In genomic region chr5:147315432-147316075, GRCm38 (mm10) we compare ENCODE assay signal across 18 mouse cellular contexts. TPM values are rescaled to one million over a fixed set of nuclear protein-coding genes. Genes with fewer than 3 reads are reported as not detected.
A peak's percentile ranks its signal among the peaks of the same experiment; 100 is the strongest.
DNase-seq lines count a peak whose midpoint lies in the region; ATAC-seq and TF ChIP-seq lines count a peak whose summit lies in the region.
"Had no signal": no experiment of that assay in that cellular context is flagged by ENCODE, and none has a peak within 500 bp of the region (broad histone marks: within the 10 kb centered on the region; RNA-seq: fewer than 3 reads in every experiment).

No protein-coding gene starts in this region.

- ATAC-seq in heart, embryonic 12.5 days (ENCODE audit: insufficient number of reproducible peaks, low FRiP score), result no peak
- ATAC-seq in kidney, postnatal 0 days (replicated peaks; ENCODE audit: low FRiP score, low read depth), result no peak
- ATAC-seq in intestine, embryonic 16.5 days, result peak; percentile 67
- no peak for ATAC-seq in megakaryocyte progenitor cell, adult 5-6 weeks (replicated peaks; ENCODE audit: poor library complexity)
- ATAC-seq: CD4-positive, CD25-positive, alpha-beta regulatory T cell, adult 4 months had no signal

- H3K4me1 ChIP-seq in heart, embryonic 12.5 days (replicated peaks), result peaks cover 10% of the 10 kb centered on the region
- H3K4me1 ChIP-seq in kidney, postnatal 0 days (replicated peaks; ENCODE audit: insufficient read depth, low read length), result no peaks in the 10 kb centered on the region
- peaks cover 0 to 4% of the 10 kb centered on the region in 2 experiments; a peak in 1 of 4 replicates for H3K4me1 ChIP-seq in ES-E14 (ENCODE audit: control insufficient read depth in 2 of 2, insufficient read depth in 2 of 2, low read length in 2 of 2, poor library complexity in 1 of 2)
- H3K4me1 ChIP-seq in intestine, embryonic 16.5 days (ENCODE audit: control insufficient read depth, insufficient read depth, low read length), result peaks cover 3% of the 10 kb centered on the region; the same call in 1 of the 2 replicates

- H3K27ac ChIP-seq in heart, embryonic 12.5 days (ENCODE audit: poor library complexity, severe bottlenecking), result no peak overlapping the region
- H3K27ac ChIP-seq in kidney, postnatal 0 days, result no peak overlapping the region
- H3K27ac ChIP-seq in ES-E14 (ENCODE audit: insufficient read depth, low read depth, low read length, poor library complexity, severe bottlenecking), result no peak overlapping the region
- H3K27ac ChIP-seq in intestine, embryonic 16.5 days (ENCODE audit: low read length), result peak overlapping the region; percentile 95
- H3K27ac ChIP-seq: forebrain, embryonic 10.5 days; limb, embryonic 15.5 days had no signal

- no peaks in the 10 kb centered on the region for H3K36me3 ChIP-seq in heart, embryonic 12.5 days
- no peaks in the 10 kb centered on the region for H3K36me3 ChIP-seq in kidney, postnatal 0 days (ENCODE audit: insufficient read depth, low read length)
- no peaks in the 10 kb centered on the region for H3K36me3 ChIP-seq in ES-E14 (ENCODE audit: control insufficient read depth, insufficient read depth, low read length, poor library complexity, severe bottlenecking)
- no peaks in the 10 kb centered on the region for H3K36me3 ChIP-seq in intestine, embryonic 16.5 days (ENCODE audit: control insufficient read depth, insufficient read depth, low read length)
- H3K36me3 ChIP-seq: forebrain, embryonic 10.5 days; limb, embryonic 15.5 days had no signal

- H3K4me3 ChIP-seq in heart, embryonic 12.5 days, result peak overlapping the region; percentile 26
- 0 out of 2 replicates have a peak overlapping the region, but pooled peaks have one; percentile 1 for H3K4me3 ChIP-seq in kidney, postnatal 0 days (replicated peaks; ENCODE audit: low read depth, low read length)
- peak overlapping the region; percentile 23 to 38; a peak in 2 of 4 replicates for H3K4me3 ChIP-seq in ES-E14 (ENCODE audit: insufficient read depth in 1 of 2, low read depth in 1 of 2, low read length in 2 of 2, poor library complexity in 1 of 2, severe bottlenecking in 1 of 2)
- peak overlapping the region; percentile 57 for H3K4me3 ChIP-seq in intestine, embryonic 16.5 days (ENCODE audit: low read length)
- H3K4me3 ChIP-seq: forebrain, embryonic 10.5 days; limb, embryonic 15.5 days had no signal

- in situ Hi-C loops in ES-E14 (cut with MboI; ENCODE audit: low sequenced_read_pairs in 2 of 2, unreplicated experiment in 2 of 2), result loop anchor here (5.0 to 10.0 kb wide), 4 partner anchors 38 to 403 kb away; no protein-coding TSS in a partner anchor

- no peaks in the 10 kb centered on the region for H3K9me3 ChIP-seq in heart, embryonic 12.5 days (replicated peaks)
- no peaks in the 10 kb centered on the region for H3K9me3 ChIP-seq in kidney, postnatal 0 days (replicated peaks; ENCODE audit: low read length)
- no peaks in the 10 kb centered on the region for H3K9me3 ChIP-seq in ES-E14 (ENCODE audit: control insufficient read depth, insufficient read depth, low read depth, low read length)
- H3K9me3 ChIP-seq in intestine, embryonic 16.5 days (ENCODE audit: control insufficient read depth, low read length), result no peaks in the 10 kb centered on the region
- H3K9me3 ChIP-seq: forebrain, embryonic 10.5 days; limb, embryonic 15.5 days had no signal

- no peak for TF ChIP-seq CTCF in kidney, postnatal 0 days (IDR thresholded peaks at IDR 0.05; ENCODE audit: low read depth)

- no peak for DNase-seq in heart, adult 18-20 months
- DNase-seq in kidney, postnatal 0 days (ENCODE audit: low spot score), result no peak
- no peak for DNase-seq in kidney, adult 8-10 months
- no peak for DNase-seq in ES-E14 (ENCODE audit: low read depth, low spot score)
- DNase-seq: kidney, adult 2 months; layer of hippocampus, postnatal 36 days; thymus, postnatal 25 days had no signal

- peak overlapping the region; percentile 52 for H3K4me2 ChIP-seq in heart, embryonic 12.5 days
- no peak overlapping the region for H3K4me2 ChIP-seq in kidney, postnatal 0 days (ENCODE audit: low read length)
- peak overlapping the region; percentile 70 for H3K4me2 ChIP-seq in intestine, embryonic 16.5 days (ENCODE audit: low read depth, low read length)
- H3K4me2 ChIP-seq: limb, embryonic 15.5 days had no signal

- WGBS in heart, embryonic 12.5 days, result under 1% methylated on average over 25 of the region's 25 CpGs
- WGBS in kidney, postnatal 0 days, result 1% methylated on average over 25 of the region's 25 CpGs
- WGBS in intestine, embryonic 16.5 days, result 1% methylated on average over 25 of the region's 25 CpGs

- peaks cover 91% of the 10 kb centered on the region for H3K27me3 ChIP-seq in heart, embryonic 12.5 days (replicated peaks)
- peaks cover 78% of the 10 kb centered on the region for H3K27me3 ChIP-seq in kidney, postnatal 0 days (ENCODE audit: insufficient read depth, low read length)
- H3K27me3 ChIP-seq in intestine, embryonic 16.5 days (replicated peaks; ENCODE audit: control insufficient read depth, insufficient read depth, low read length), result peaks cover 36% of the 10 kb centered on the region

- no peak overlapping the region for H3K9ac ChIP-seq in heart, embryonic 12.5 days
- H3K9ac ChIP-seq in kidney, postnatal 0 days (ENCODE audit: low read depth, low read length), result no peak overlapping the region
- H3K9ac ChIP-seq in ES-E14 (ENCODE audit: insufficient read depth, low read depth, low read length, poor library complexity, severe bottlenecking), result no peak overlapping the region
- peak overlapping the region; percentile 78 for H3K9ac ChIP-seq in intestine, embryonic 16.5 days (ENCODE audit: low read depth, low read length)
- H3K9ac ChIP-seq: limb, embryonic 15.5 days had no signal

TF ChIP-seq in ES-E14, 5 proteins besides CTCF, POLR2A, EP300 and RAD21:
- TF ChIP-seq CHD2 (IDR thresholded peaks at IDR 0.05; ENCODE audit: low read depth, low read length) (no peak), ZC3H11A (IDR thresholded peaks at IDR 0.05; ENCODE audit: borderline replicate concordance, low read depth, low read length) (no peak), HCFC1 (IDR thresholded peaks at IDR 0.05; ENCODE audit: borderline replicate concordance, insufficient read depth, low read length) (no peak), MAFK (IDR thresholded peaks at IDR 0.05; ENCODE audit: insufficient read depth, low read depth, low read length) (no peak), ZNF384 (IDR thresholded peaks at IDR 0.05; ENCODE audit: low read depth, low read length) (no peak)

RNA-seq across cellular contexts. Expression of gene Urad, which starts 6.7 kb away (rescaled TPM):
- polyA plus RNA-seq in heart, embryonic 12.5 days (2016; fragmentation: Nextera tagmentation; extraction: Ambion mirVana), result not detected in 2 replicates
- total RNA-seq in heart, adult 18-20 months (2021), result not detected
- polyA plus RNA-seq in kidney, postnatal 0 days (2015; fragmentation: Nextera tagmentation; extraction: Ambion mirVana), result not detected in 2 replicates
- not detected in 2 replicates for total RNA-seq in ES-E14 (2012; rRNA removed)
- 2.6 TPM in 2 replicates for polyA plus RNA-seq in intestine, embryonic 16.5 days (2015; fragmentation: Nextera tagmentation; extraction: Ambion mirVana)
- not detected in 2 replicates for total RNA-seq in megakaryocyte progenitor cell, adult 5-6 weeks (2015)
- not detected in 2 replicates for total RNA-seq in megakaryocyte progenitor cell, adult 5-6 weeks (2017)
- total RNA-seq: gastrocnemius, adult 8-10 months; layer of hippocampus, postnatal 36 days had no signal
- polyA plus RNA-seq: CD4-positive, CD25-positive, alpha-beta regulatory T cell, adult 4 months; cortical plate, adult 2 months; forebrain, embryonic 10.5 days; kidney, adult 2 months; limb, embryonic 15.5 days; lung, embryonic 16.5 days; midbrain, embryonic 16.5 days had no signal

RNA-seq across cellular contexts. Expression of gene Cdx2, which starts 8.5 kb away (rescaled TPM):
- polyA plus RNA-seq in heart, embryonic 12.5 days (2016; fragmentation: Nextera tagmentation; extraction: Ambion mirVana), result not detected in 2 replicates
- not detected for total RNA-seq in heart, adult 18-20 months (2021)
- not detected in 2 replicates for polyA plus RNA-seq in kidney, postnatal 0 days (2015; fragmentation: Nextera tagmentation; extraction: Ambion mirVana)
- total RNA-seq in ES-E14 (2012; rRNA removed), result 2.8 and 5.4 TPM in 2 replicates
- 42.1 and 46.2 TPM in 2 replicates for polyA plus RNA-seq in intestine, embryonic 16.5 days (2015; fragmentation: Nextera tagmentation; extraction: Ambion mirVana)
- not detected in 2 replicates for total RNA-seq in megakaryocyte progenitor cell, adult 5-6 weeks (2015)
- total RNA-seq in megakaryocyte progenitor cell, adult 5-6 weeks (2017), result not detected in 2 replicates
- total RNA-seq: adrenal gland, adult 8-10 months; gastrocnemius, adult 8-10 months; layer of hippocampus, postnatal 36 days had no signal
- polyA plus RNA-seq: CD4-positive, CD25-positive, alpha-beta regulatory T cell, adult 4 months; cortical plate, adult 2 months; forebrain, embryonic 10.5 days; kidney, adult 2 months; limb, embryonic 15.5 days; lung, embryonic 16.5 days; midbrain, embryonic 16.5 days had no signal

RNA-seq across cellular contexts. Expression of gene Pdx1, which starts 45.8 kb away (rescaled TPM):
- polyA plus RNA-seq in heart, embryonic 12.5 days (2016; fragmentation: Nextera tagmentation; extraction: Ambion mirVana), result not detected in 2 replicates
- total RNA-seq in heart, adult 18-20 months (2021), result not detected
- not detected in 2 replicates for polyA plus RNA-seq in kidney, postnatal 0 days (2015; fragmentation: Nextera tagmentation; extraction: Ambion mirVana)
- total RNA-seq in ES-E14 (2012; rRNA removed), result 0.09 TPM in 1 of 2 replicates, not detected in the other
- 3.8 and 5.3 TPM in 2 replicates for polyA plus RNA-seq in intestine, embryonic 16.5 days (2015; fragmentation: Nextera tagmentation; extraction: Ambion mirVana)
- not detected in 2 replicates for total RNA-seq in megakaryocyte progenitor cell, adult 5-6 weeks (2015)
- not detected in 2 replicates for total RNA-seq in megakaryocyte progenitor cell, adult 5-6 weeks (2017)
- total RNA-seq: adrenal gland, adult 8-10 months; gastrocnemius, adult 8-10 months; layer of hippocampus, postnatal 36 days had no signal
- polyA plus RNA-seq: CD4-positive, CD25-positive, alpha-beta regulatory T cell, adult 4 months; cortical plate, adult 2 months; forebrain, embryonic 10.5 days; kidney, adult 2 months; limb, embryonic 15.5 days; lung, embryonic 16.5 days; midbrain, embryonic 16.5 days had no signal

Comparison
In these comparisons a context has a peak if more than half of its experiments do, and no peak if none do; other contexts are left out.
1. H3K4me3 ChIP-seq: peak in every context shown above with its lines; median percentile 57 in intestine, embryonic 16.5 days; 30 in ES-E14; 26 in heart, embryonic 12.5 days; 1 in kidney, postnatal 0 days.